ENCODE assay signal across 12 mouse cellular contexts in genomic region chr19:53754421-53754830, GRCm38 (mm10).
A peak's percentile ranks its signal among the peaks of the same experiment; 100 is the strongest.
DNase-seq lines count a peak whose midpoint lies in the region; ATAC-seq and TF ChIP-seq lines count a peak whose summit lies in the region.
"Had no signal": no experiment of that assay in that cellular context is flagged by ENCODE, and none has a peak within 500 bp of the region (broad histone marks: within the 10 kb centered on the region; RNA-seq: fewer than 3 reads in every experiment).

No protein-coding gene starts in this region.

- TF ChIP-seq POLR2A in kidney, adult 2 months (IDR thresholded peaks at IDR 0.05; ENCODE audit: low read depth, low read length), result no peak

- no peak for TF ChIP-seq CTCF in kidney, adult 2 months (conservative IDR thresholded peaks at IDR 0.05; ENCODE audit: insufficient read depth, insufficient read length, low read depth, low read length)

- H3K4me2 ChIP-seq in intestine, embryonic 16.5 days (ENCODE audit: low read depth, low read length), result no peak overlapping the region
- H3K4me2 ChIP-seq: neural tube, embryonic 12.5 days had no signal

- H3K27ac ChIP-seq in kidney, adult 2 months (ENCODE audit: insufficient read depth, low read depth, low read length), result no peak overlapping the region
- no peak overlapping the region for H3K27ac ChIP-seq in intestine, embryonic 16.5 days (ENCODE audit: low read length)
- H3K27ac ChIP-seq: neural tube, embryonic 12.5 days had no signal

- no peaks in the 10 kb centered on the region; the same call in 1 of the 2 replicates for H3K9me3 ChIP-seq in intestine, embryonic 16.5 days (ENCODE audit: control insufficient read depth, low read length)

- DNase-seq in kidney, adult 2 months, result peak; percentile 28
- no peak for DNase-seq in kidney, adult 9 months
- peak; percentile 71 to 77 for DNase-seq in gastrocnemius, adult 8-10 months (ENCODE audit: low spot score in 2 of 2)
- peak; percentile 95 for DNase-seq in skeletal muscle tissue, adult 2 months (ENCODE audit: low read depth, low spot score)
- no peak for DNase-seq in cerebellum, adult 9-10 months
- DNase-seq in spleen, postnatal 14 days (ENCODE audit: low spot score in 2 of 2), result no peak
- DNase-seq in adipocyte (ENCODE audit: low spot score), result no peak
- DNase-seq: cerebellum, postnatal 10 days; forebrain, postnatal 0 days; lung, postnatal 36 days had no signal

- no peaks in the 10 kb centered on the region for H3K27me3 ChIP-seq in kidney, adult 2 months (replicated peaks; ENCODE audit: control insufficient read depth, insufficient read depth, low read length)
- no peaks in the 10 kb centered on the region for H3K27me3 ChIP-seq in intestine, embryonic 16.5 days (replicated peaks; ENCODE audit: control insufficient read depth, insufficient read depth, low read length)
- H3K27me3 ChIP-seq: neural tube, embryonic 12.5 days had no signal

- no peaks in the 10 kb centered on the region for H3K36me3 ChIP-seq in kidney, adult 2 months (ENCODE audit: control insufficient read depth, insufficient read depth, low read length)
- no peaks in the 10 kb centered on the region for H3K36me3 ChIP-seq in intestine, embryonic 16.5 days (ENCODE audit: control insufficient read depth, insufficient read depth, low read length)
- H3K36me3 ChIP-seq: neural tube, embryonic 12.5 days had no signal

- H3K9ac ChIP-seq in intestine, embryonic 16.5 days (ENCODE audit: low read depth, low read length), result no peak overlapping the region
- H3K9ac ChIP-seq: forebrain, postnatal 0 days; neural tube, embryonic 12.5 days had no signal

- peak; percentile 63; the same call in 1 of the 2 replicates for ATAC-seq in intestine, embryonic 16.5 days
- ATAC-seq: forebrain, postnatal 0 days had no signal

- no peaks in the 10 kb centered on the region for H3K4me1 ChIP-seq in kidney, adult 2 months (ENCODE audit: control insufficient read depth, insufficient read depth, low read length)
- H3K4me1 ChIP-seq in intestine, embryonic 16.5 days (ENCODE audit: control insufficient read depth, insufficient read depth, low read length), result 0 out of 2 replicates have a peak, but pooled peaks cover 4% of the 10 kb centered on the region
- H3K4me1 ChIP-seq: neural tube, embryonic 12.5 days had no signal

- H3K4me3 ChIP-seq in kidney, adult 2 months (ENCODE audit: insufficient read depth, low read depth, low read length), result no peak overlapping the region
- H3K4me3 ChIP-seq in intestine, embryonic 16.5 days (ENCODE audit: low read length), result no peak overlapping the region
- H3K4me3 ChIP-seq: neural tube, embryonic 12.5 days had no signal

- 22% methylated on average over 7 of the region's 7 CpGs for WGBS in kidney, adult 2 months
- 39% methylated on average over 6 of the region's 7 CpGs for WGBS in intestine, embryonic 16.5 days

Comparison
In these comparisons a context has a peak if more than half of its experiments do, and no peak if none do; other contexts are left out.
1. DNase-seq: peak in kidney, adult 2 months (single experiment), gastrocnemius, adult 8-10 months (2 of 2) and skeletal muscle tissue, adult 2 months (single experiment); none in kidney, adult 9 months (single experiment), cerebellum, adult 9-10 months (single experiment), spleen, postnatal 14 days (0 of 2) and adipocyte (single experiment).